Mouse (Mus musculus): ENCODE data around the gene Megf11.
"Not testable (repeated sequence)": the region's sequence is repeated elsewhere in the genome, so short reads cannot be mapped to it uniquely, and the experiment has no call there.

Megf11 gene

DNA sequence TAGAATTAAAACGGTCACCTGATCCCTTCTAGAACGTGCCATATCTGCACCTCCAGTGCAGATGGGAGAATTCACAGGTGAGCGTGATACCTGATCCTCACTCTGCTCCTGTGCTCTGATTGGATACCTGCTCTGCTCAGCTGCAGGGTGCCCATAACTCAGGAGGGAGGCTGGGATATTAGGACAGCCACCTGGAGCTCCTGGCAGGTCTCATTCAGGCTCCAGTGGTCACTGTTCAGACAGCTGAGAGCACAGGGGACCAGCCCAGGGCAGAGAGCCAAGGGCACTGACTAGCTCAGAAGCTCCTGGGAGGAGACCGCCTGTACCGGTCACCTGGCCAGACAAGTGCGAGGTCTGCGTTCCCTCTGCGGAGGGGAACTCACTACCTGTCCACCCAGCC is 80.7 kb downstream of the Megf11 start:
- DNase-seq (ENCODE audit: low read depth, low spot score) = no peak

DNA sequence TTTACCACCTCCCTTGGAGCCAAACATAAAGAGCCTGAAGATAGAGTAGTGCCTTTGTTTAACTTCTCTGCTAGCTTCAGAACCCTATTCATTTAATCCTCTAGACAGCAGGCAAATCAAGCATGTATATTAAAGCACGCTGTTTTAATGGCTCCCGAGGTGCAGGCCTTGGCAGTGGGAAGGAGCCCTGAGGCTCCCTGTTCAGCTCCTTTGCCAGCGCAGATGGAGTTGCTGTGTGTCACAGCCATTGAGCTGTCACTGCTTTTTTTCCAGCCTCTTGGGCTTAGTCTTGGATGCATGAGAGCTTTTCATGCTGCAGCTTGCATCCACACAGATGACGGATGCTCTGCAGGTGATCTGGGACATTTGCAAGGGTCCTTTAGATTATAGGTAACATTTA is 81.1 kb downstream of the Megf11 start:
- no peak for DNase-seq (ENCODE audit: low read depth, low spot score)

DNA sequence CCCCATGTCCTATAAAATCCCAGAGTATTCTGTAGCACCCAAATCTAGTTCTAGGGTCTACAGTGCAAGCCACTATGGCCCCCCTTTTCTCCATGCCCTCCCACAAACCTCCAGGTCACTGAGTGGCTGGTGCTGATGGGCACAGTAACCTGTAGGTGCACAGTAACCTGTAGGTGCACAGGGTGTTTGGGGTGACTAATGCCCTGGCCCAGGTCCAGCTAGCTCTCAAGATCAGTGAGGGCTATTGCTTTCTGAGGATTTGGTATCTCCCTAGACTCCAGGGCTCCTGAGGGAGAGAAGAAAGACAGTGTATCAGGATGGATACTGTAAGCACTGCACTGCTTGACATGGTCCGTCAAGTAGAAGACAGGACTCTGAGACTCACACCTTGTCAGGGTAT is 85.4 kb downstream of the Megf11 start:
- DNase-seq (ENCODE audit: low read depth, low spot score) = no peak

DNA sequence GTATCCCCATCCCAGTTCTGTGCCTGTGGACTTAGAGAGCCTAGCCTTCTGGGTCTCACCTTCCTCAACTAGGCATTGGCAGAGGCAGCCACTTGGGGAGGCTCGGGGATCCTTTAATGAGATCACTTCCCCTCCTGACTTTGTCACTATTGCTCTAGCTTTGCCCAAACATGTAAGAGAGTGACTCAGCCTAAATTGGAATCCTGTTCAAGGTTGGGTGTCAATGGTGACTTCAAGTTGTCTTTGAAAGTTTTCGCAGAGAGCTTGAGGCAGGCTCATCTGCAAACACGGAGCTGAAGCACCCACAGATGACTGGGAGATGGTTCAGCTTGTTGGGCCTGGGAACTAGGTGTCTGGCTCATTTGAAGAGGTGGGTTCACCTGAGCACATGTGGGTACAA is 85.9 kb downstream of the Megf11 start:
- DNase-seq (ENCODE audit: low read depth, low spot score) = no peak

DNA sequence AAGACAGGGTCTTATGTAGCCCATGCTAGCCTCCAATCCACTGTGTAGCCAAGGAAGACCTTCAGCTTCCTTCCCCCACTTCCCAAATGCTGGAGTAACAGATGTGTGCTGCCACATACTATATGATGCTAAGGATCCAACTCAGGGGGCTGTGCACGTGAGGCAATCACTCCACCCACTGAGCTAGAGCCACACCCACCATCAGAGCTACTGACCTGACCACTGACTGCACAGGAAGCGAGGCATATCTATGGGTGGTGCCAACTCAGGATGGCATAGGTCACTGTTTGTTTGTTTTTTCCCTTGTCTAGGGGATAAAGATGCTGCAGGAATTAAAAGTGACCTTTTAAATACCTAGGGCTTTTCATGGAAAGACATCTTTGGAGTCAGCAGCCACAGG is 86.7 kb downstream of the Megf11 start:
- DNase-seq (ENCODE audit: low read depth, low spot score) = no peak

DNA sequence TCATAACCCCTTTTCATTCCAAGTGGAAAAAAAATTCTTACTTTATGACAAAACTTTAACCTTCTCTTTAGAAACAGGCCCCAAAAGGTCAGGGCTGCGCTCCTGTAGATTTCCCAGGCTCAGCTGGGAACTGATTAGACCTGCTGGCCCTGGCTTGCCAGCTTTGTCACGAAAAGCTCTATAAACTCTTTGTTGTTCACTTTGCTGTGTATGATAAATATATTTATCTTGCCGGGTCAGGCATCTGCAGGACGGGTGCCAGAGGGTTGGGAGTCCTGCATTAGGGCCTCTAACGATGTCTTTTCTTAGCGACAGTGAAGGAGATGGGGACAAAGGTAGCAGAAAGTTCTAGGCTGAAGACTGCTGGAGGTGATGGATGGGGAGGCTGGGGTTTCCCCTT is 87.3 kb downstream of the Megf11 start:
- no peak for DNase-seq (ENCODE audit: low read depth, low spot score)

DNA sequence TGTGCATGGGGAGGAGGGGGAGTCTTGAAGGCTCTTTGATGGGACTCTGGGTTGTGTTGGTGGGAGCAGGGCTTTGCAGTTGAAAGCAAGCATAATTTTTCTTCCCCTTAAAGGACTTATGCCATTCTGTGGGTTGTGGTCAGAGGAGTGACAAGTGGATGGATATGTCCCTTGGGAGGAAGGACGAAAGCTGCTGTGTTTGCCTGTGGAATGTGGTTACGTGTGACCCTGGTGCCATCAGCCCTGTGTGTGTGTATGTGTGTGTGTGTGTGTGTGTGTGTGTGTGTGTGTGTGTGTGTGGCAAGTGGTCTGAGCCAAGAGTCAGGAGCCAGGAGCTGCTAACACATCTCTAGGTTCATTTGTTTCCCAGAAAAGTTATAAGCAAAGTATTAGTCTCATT is 87.7 kb downstream of the Megf11 start:
- DNase-seq (ENCODE audit: low read depth, low spot score) = no peak

DNA sequence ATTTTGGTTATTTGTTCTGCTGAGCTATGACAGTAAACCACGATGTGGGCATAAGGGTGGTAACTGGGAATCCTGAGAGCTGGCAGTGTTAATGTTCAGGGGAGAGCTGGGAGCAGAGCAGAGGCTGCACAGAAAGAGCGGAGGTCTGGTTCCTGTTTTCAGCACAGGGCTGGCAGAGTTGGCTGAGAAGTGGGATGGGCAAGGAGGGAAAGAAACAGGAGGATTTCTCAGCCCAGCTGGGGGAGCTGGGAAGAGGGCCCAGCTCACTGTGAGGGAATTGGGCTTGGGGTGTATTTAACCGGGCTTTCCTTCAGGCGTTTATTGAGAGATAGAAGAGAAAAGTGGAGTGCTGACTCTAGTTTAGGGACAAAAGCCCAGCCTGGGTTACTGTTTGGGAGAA is 88.3 kb downstream of the Megf11 start:
- DNase-seq (ENCODE audit: low read depth, low spot score) = no peak

DNA sequence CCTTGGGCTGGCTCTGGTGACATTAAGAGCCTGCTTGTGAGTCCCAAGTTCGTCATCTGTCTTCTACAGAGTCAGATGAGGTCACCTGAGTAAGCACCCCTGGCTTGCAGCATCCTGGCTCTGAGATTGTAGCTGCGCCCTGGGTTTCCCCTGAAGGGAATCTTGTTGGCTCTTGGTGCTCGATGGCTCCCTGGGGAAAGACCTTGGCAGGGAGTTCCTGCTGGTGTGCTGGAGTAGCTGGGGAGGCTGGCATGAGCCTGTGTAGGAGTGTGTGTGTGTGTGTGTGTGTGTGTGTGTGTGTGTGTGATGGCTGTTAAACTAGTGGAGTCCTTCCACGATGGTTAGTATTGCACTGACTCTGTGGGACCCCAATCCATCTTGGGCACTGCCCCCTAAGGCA is 88.7 kb downstream of the Megf11 start:
- no peak for DNase-seq (ENCODE audit: low read depth, low spot score)

DNA sequence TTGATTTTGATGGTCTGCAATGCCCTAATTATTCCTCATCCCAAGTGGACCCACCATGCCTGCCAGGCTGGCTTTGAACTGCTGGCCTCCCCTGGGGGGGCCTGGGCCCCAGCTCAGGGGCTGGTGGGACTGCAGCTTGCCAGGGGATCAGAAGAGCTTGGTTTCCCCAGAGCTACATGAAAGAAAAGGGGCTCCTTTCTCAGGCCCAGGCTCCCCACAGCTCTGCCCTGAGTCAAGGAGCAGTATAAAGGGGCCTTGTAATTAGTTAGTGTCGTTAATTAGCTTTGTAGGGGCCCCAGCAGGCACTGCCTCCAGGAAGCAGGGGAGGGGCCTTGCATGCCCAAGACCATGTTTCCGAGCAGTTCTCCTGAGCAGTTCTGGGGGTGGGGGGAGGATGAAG is 90.5 kb downstream of the Megf11 start:
- DNase-seq (ENCODE audit: low read depth, low spot score) = no peak

DNA sequence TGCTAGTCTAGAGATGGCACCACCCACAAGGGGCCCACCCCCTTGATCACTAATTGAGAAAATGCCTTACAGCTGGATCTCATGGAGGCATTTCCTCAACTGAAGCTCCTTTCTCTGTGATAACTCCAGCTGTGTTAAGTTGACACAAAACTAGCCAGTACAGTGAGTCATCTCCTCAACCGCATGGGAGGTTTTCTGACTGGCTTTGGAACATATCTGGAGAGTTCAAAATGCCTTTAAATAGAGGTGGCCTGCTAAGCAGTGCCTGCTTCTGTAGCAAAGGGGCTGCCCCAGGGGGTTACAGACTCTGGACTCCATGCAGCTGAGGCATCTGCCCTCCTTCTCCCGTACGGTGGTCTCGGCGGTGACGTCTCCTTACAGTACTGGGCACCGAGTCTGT is 92.0 kb downstream of the Megf11 start:
- DNase-seq (ENCODE audit: low read depth, low spot score) = not testable (repeated sequence)

DNA sequence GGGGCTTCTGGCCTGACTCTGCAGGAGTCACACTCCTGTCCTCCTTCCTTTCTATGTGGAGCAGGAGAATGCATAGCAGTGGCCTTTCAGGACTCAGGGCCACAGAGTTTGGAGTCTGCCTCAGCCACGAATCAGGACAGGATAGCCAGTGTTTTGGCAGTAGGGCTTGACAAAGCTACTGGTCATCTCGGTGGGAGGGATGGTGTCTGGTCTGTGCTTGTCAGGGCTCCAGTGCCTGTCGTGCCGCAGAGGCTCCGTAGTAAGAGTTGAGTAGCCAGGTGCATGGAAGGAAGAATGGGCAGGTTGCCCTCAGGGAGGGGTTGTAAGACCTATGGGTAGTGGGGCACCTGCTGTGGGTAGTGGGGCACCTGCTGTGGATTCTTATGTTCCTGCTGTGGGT is 96.7 kb downstream of the Megf11 start:
- no peak for DNase-seq (ENCODE audit: low read depth, low spot score)

DNA sequence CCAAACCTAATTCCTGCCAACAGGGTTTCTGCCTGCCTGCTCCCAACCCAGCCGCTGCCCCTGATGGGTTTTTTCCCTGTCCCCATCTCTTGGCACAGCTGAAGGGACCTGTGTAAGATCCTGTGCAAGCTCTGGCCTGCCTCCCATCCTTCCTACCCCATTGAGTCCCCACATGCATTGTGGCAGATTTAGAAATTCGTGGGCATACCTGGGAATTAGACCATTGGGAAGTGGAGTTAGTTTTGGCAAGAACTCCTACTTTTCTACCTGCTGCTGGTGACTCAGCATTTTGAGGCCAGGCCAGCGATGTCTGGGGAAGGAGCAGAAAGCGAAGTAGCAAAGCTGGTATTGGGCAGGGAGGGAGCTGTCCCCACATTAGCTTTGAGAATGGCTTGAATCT is 102.0 kb downstream of the Megf11 start:
- DNase-seq (ENCODE audit: low read depth, low spot score) = no peak

DNA sequence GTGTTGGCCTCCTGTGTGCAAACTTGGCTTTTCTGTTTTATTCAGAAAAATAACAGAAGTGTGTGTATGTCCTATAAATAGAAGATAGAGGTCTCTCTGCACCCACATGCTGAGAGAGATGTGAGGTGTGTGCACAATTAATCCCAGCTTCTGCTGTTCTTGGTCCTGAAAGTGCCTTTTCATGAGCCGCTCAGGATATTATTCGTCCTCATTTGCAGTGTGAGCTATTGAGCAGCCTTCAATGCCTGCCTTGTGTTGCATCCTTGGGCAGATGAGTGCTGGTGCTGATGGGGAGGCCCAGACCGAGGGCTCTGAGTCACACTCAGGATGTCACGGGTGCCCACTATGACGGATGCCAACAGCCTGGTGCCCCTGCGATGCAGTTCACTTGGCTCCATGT is 109.2 kb downstream of the Megf11 start:
- DNase-seq (ENCODE audit: low read depth, low spot score) = no peak

DNA sequence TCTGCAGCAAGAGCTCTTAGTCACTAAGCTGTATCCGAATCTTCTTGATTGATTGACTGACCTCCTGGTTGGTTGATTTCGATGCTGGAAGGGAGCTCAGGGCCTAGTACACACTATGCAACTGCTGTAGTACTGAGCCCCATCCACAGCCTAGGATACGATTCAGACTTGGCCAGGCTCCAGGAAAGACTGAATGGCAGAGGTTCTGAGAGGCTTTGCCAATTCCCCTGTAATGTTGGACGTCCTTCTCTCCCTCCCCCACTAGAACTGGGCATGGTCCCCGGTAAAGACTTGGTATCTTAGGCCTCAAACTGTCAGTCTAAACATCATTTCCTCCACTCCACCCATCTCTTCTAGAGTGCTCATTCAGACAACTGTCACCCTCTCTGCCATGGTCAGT is 113.5 kb downstream of the Megf11 start:
- DNase-seq (ENCODE audit: low read depth, low spot score) = no peak

DNA sequence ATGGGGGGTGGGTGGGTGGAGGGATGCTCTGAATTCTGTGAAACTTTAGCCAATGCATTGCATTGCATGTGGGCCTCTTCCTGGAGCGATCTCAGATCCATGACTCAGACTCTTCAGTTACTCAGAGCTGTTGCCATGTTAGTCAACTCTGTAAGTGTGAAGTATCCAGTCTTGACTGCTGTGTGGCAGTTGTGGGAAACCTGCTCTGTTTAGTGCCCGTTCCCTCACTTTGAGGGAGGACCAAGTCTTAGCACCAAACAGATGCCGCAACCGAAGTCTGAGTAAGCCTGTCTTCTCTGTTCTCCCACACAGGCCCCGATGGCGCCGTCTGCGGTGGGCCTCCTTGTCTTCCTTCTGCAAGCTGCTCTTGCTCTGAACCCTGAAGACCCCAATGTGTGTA is 115.8 kb downstream of the Megf11 start:
- no peak for DNase-seq (ENCODE audit: low read depth, low spot score)

DNA sequence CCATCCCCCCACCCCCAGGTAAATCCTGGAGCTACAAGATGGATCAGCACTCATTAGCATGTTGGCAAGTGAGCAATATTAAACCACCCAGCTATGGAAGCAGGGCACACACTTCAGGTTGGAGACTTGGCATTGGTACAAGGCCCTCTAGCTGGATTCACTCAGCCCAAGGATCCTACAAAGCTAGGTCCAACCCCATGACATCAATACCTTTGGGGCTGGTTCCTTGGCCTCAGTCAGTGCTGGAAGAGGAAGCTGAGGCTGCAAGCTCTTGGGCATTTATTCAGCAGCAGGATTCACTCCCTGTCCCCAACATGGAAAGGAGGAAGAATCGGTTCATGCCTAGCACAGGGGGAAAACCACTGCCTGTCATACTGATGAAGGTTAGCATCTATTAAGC is 118.6 kb downstream of the Megf11 start:
- no peak for DNase-seq (ENCODE audit: low read depth, low spot score)

DNA sequence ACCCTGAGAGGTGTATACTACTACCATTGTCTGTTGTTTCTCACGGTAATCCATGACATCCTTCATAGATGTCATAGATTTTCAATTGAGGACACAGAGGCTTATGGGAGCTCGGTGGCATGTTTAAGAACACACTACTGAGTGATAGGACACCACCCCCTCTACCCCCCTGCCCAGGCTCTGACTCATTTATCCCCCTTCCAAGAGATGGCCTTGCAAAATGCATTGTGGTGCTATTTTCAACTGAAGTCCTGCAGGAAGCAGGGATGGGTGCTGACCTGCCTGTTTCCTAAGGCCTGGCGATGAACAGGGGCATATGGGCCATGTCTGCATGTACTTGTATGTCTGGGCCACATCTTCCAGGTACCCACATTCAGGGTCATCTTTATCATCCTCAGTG is 119.0 kb downstream of the Megf11 start:
- no peak for DNase-seq (ENCODE audit: low read depth, low spot score)

DNA sequence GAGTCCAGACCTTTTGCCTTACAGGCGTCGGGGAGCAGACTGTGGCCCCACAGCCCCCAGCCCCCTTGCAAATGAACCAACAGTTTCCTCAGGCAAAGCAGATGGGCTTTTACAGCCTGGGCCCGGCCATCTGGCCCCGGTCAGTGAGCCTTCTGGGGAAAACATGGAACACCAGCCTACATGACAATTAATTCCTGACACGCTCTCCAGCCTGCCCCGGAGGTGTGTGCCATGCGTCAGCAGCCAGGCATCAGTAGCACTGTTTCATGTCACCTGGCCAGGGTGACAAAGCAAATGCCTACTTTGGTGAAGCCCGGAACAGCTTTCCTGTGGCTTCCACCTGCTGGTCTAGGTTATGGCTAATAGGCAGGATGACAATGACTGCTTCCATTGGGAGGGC is 119.5 kb downstream of the Megf11 start:
- DNase-seq (ENCODE audit: low read depth, low spot score) = no peak

DNA sequence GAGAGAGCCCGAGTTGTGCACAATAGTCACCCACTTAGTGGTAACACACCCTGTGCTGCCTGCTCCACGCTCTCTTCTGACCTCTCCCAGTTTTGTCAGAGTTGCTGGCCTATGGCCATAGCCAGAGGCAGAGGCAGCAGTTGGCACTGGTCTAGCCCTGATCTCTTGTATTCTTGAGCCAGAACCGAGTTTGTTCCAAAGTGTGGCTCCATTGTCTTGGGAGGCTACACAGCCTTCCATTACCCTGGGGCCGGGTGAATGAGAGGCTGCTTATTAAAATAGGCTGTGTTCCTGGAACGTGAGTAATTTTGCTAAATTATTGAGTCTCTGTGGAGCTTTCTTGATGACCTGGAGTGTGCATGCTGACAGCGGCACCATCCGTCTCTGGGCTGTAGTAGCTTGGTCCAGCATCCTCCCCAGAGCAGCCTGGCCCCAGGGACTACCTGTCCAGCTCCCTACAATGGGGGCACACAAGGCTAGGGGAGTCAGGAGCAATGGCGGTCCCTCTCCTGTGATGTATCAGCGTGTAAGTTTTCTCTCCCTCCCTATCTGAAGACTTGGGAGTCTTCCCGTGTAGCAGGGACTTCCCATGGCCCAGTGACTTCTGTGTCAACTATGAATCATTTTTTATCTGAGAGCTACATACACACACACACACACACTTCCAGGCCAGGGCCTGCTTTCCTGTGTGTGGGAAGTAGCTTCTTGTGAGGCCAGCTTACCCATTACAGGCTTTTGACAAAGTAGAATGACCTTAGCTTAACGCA is 121.2 kb downstream of the Megf11 start:
- DNase-seq (ENCODE audit: low read depth, low spot score) = no peak

DNA sequence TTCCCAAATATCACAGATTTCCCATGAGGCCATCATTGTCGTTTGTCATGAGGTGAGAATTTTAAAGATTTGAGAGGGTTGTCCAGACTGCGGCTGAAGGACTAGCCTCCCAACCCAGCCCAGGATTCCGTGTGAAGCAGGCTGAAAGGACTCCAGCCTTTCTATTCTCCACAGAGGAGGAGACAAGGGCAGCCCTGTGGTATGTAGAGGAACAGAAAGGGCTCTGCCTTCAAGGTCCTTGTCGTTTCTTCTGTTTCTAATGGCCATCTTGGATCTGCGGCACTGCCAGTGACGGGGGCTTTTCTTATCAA is 121.7 kb downstream of the Megf11 start:
- DNase-seq (ENCODE audit: low read depth, low spot score) = no peak

DNA sequence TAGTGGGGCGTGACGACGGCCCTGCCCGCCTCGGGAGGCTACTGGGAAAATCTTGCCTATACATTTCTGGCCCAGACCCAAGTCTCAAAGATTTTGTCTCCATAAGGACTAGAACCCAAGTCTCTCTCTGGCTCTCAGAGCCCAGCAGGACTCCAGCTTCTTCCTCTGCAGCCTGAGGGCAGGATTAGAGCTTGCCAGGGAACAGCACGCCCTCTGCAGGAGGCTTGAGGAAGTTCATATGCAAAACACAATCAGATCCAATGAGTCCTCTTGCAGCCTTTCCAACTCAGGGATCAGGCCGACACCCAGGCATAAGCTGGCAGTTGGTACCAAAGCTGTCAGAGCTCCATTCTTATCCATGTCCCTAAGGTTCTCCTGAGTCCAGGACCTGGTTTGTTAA is 122.6 kb downstream of the Megf11 start:
- no peak for DNase-seq (ENCODE audit: low read depth, low spot score)

DNA sequence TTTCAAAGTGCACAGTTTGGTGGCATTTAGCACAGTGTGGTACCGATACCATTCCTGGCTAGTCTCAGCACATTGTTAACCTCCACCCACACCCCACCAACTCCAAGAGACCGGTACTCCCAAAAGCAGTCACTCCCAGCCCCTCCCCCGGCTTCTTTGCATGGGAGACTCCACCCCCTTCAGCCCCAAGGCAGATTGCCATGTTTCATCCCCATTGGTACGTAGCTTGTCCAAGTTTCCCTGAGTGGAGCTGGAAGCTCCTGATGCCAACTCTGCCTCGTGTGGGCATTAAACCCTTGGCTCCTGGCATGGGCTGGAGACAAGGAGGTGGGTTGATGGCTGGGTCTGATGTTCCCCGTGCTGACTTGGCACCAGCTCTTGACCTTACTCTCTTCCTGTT is 129.4 kb downstream of the Megf11 start:
- no peak for DNase-seq (ENCODE audit: low read depth, low spot score)

All from A20 (cell line).